Mouse (Mus musculus): Measurements from ENCODE around the gene Negr1. TPM values are rescaled to one million over a fixed set of nuclear protein-coding genes. Genes with fewer than 3 reads are reported as not detected.

Negr1 gene
- polyA plus RNA-seq, 1 experiment, result not detected

- no peak overlapping the region for H3K4me3 ChIP-seq (ENCODE audit: low read depth, low read length)
- H3K4me1 ChIP-seq (ENCODE audit: control insufficient read depth, insufficient read depth, low read length), result no peaks in the 10 kb centered on the region
- no peak for TF ChIP-seq EP300 (IDR thresholded peaks at IDR 0.05; ENCODE audit: insufficient read depth, low read depth, low read length)
- no peak for TF ChIP-seq POLR2A (IDR thresholded peaks at IDR 0.05; ENCODE audit: insufficient read depth, low read length)
- TF ChIP-seq CTCF (IDR thresholded peaks at IDR 0.05; ENCODE audit: low read depth, low read length), result no peak
- H3K36me3 ChIP-seq (ENCODE audit: control insufficient read depth, insufficient read depth, low read length, poor library complexity, severe bottlenecking), result no peaks in the 10 kb centered on the region
- H3K9me3 ChIP-seq (replicated peaks; ENCODE audit: control insufficient read depth, insufficient read depth, low read length, poor library complexity, severe bottlenecking), result no peaks in the 10 kb centered on the region
- no peak overlapping the region for H3K9ac ChIP-seq (ENCODE audit: low read depth, poor library complexity, severe bottlenecking)
- no peaks in the 10 kb centered on the region for H3K27me3 ChIP-seq (ENCODE audit: control insufficient read depth, insufficient read depth, low read length, poor library complexity, severe bottlenecking)
- H3K27ac ChIP-seq (ENCODE audit: insufficient read depth, low read length), result no peak overlapping the region
Observed at GRCm38 (mm10) chr3:156816938-156817337, 255.3 kb downstream of the Negr1 start.

- no peak overlapping the region for H3K4me3 ChIP-seq (ENCODE audit: low read depth, low read length)
- no peaks in the 10 kb centered on the region for H3K36me3 ChIP-seq (ENCODE audit: control insufficient read depth, insufficient read depth, low read length, poor library complexity, severe bottlenecking)
- H3K27me3 ChIP-seq (ENCODE audit: control insufficient read depth, insufficient read depth, low read length, poor library complexity, severe bottlenecking), result no peaks in the 10 kb centered on the region
- TF ChIP-seq EP300 (IDR thresholded peaks at IDR 0.05; ENCODE audit: insufficient read depth, low read depth, low read length) (no peak), POLR2A (IDR thresholded peaks at IDR 0.05; ENCODE audit: insufficient read depth, low read length) (no peak), CTCF (IDR thresholded peaks at IDR 0.05; ENCODE audit: low read depth, low read length) (no peak)
- no peaks in the 10 kb centered on the region for H3K4me1 ChIP-seq (ENCODE audit: control insufficient read depth, insufficient read depth, low read length)
- no peaks in the 10 kb centered on the region for H3K9me3 ChIP-seq (replicated peaks; ENCODE audit: control insufficient read depth, insufficient read depth, low read length, poor library complexity, severe bottlenecking)
- H3K9ac ChIP-seq (ENCODE audit: low read depth, poor library complexity, severe bottlenecking), result no peak overlapping the region
- H3K27ac ChIP-seq (ENCODE audit: insufficient read depth, low read length), result no peak overlapping the region
Observed at GRCm38 (mm10) chr3:156817452-156817851, 255.9 kb downstream of the Negr1 start.

GRCm38 (mm10) chr3:156823039-156823438 is 261.4 kb downstream of the Negr1 start:
- Histone ChIP-seq H3K9me3 (replicated peaks; ENCODE audit: control insufficient read depth, insufficient read depth, low read length, poor library complexity, severe bottlenecking) (no peaks in the 10 kb centered on the region), H3K36me3 (ENCODE audit: control insufficient read depth, insufficient read depth, low read length, poor library complexity, severe bottlenecking) (no peaks in the 10 kb centered on the region), H3K4me3 (ENCODE audit: low read depth, low read length) (no peak overlapping the region), H3K27me3 (ENCODE audit: control insufficient read depth, insufficient read depth, low read length, poor library complexity, severe bottlenecking) (no peaks in the 10 kb centered on the region), H3K9ac (ENCODE audit: low read depth, poor library complexity, severe bottlenecking) (no peak overlapping the region), H3K4me1 (ENCODE audit: control insufficient read depth, insufficient read depth, low read length) (no peaks in the 10 kb centered on the region), H3K27ac (ENCODE audit: insufficient read depth, low read length) (no peak overlapping the region)
- TF ChIP-seq EP300 (IDR thresholded peaks at IDR 0.05; ENCODE audit: insufficient read depth, low read depth, low read length), result no peak
- TF ChIP-seq POLR2A (IDR thresholded peaks at IDR 0.05; ENCODE audit: insufficient read depth, low read length), result no peak
- no peak for TF ChIP-seq CTCF (IDR thresholded peaks at IDR 0.05; ENCODE audit: low read depth, low read length)

- no peaks in the 10 kb centered on the region for H3K4me1 ChIP-seq (ENCODE audit: control insufficient read depth, insufficient read depth, low read length)
- H3K4me3 ChIP-seq (ENCODE audit: low read depth, low read length), result no peak overlapping the region
- no peak overlapping the region for H3K9ac ChIP-seq (ENCODE audit: low read depth, poor library complexity, severe bottlenecking)
- H3K9me3 ChIP-seq (replicated peaks; ENCODE audit: control insufficient read depth, insufficient read depth, low read length, poor library complexity, severe bottlenecking), result no peaks in the 10 kb centered on the region
- no peaks in the 10 kb centered on the region for H3K27me3 ChIP-seq (ENCODE audit: control insufficient read depth, insufficient read depth, low read length, poor library complexity, severe bottlenecking)
- TF ChIP-seq EP300 (IDR thresholded peaks at IDR 0.05; ENCODE audit: insufficient read depth, low read depth, low read length) (no peak), CTCF (IDR thresholded peaks at IDR 0.05; ENCODE audit: low read depth, low read length) (no peak), POLR2A (IDR thresholded peaks at IDR 0.05; ENCODE audit: insufficient read depth, low read length) (no peak)
- H3K27ac ChIP-seq (ENCODE audit: insufficient read depth, low read length), result no peak overlapping the region
- no peaks in the 10 kb centered on the region for H3K36me3 ChIP-seq (ENCODE audit: control insufficient read depth, insufficient read depth, low read length, poor library complexity, severe bottlenecking)
Observed at GRCm38 (mm10) chr3:156833920-156834319, 272.3 kb downstream of the Negr1 start.

GRCm38 (mm10) chr3:156838550-156838949 is 277.0 kb downstream of the Negr1 start:
- no peak overlapping the region for H3K9ac ChIP-seq (ENCODE audit: low read depth, poor library complexity, severe bottlenecking)
- no peaks in the 10 kb centered on the region for H3K27me3 ChIP-seq (ENCODE audit: control insufficient read depth, insufficient read depth, low read length, poor library complexity, severe bottlenecking)
- no peak overlapping the region for H3K27ac ChIP-seq (ENCODE audit: insufficient read depth, low read length)
- no peaks in the 10 kb centered on the region for H3K4me1 ChIP-seq (ENCODE audit: control insufficient read depth, insufficient read depth, low read length)
- no peaks in the 10 kb centered on the region for H3K9me3 ChIP-seq (replicated peaks; ENCODE audit: control insufficient read depth, insufficient read depth, low read length, poor library complexity, severe bottlenecking)
- no peak overlapping the region for H3K4me3 ChIP-seq (ENCODE audit: low read depth, low read length)
- TF ChIP-seq EP300 (IDR thresholded peaks at IDR 0.05; ENCODE audit: insufficient read depth, low read depth, low read length) (no peak), POLR2A (IDR thresholded peaks at IDR 0.05; ENCODE audit: insufficient read depth, low read length) (no peak), CTCF (IDR thresholded peaks at IDR 0.05; ENCODE audit: low read depth, low read length) (no peak)
- H3K36me3 ChIP-seq (ENCODE audit: control insufficient read depth, insufficient read depth, low read length, poor library complexity, severe bottlenecking), result no peaks in the 10 kb centered on the region

GRCm38 (mm10) chr3:156848385-156848784 is 286.8 kb downstream of the Negr1 start:
- TF ChIP-seq CTCF (IDR thresholded peaks at IDR 0.05; ENCODE audit: low read depth, low read length) (no peak), EP300 (IDR thresholded peaks at IDR 0.05; ENCODE audit: insufficient read depth, low read depth, low read length) (no peak)

More at GRCm38 (mm10) chr3:156848385-156848784, 286.8 kb downstream of the Negr1 start:
- H3K4me1 ChIP-seq (ENCODE audit: control insufficient read depth, insufficient read depth, low read length), result no peaks in the 10 kb centered on the region
- H3K27me3 ChIP-seq (ENCODE audit: control insufficient read depth, insufficient read depth, low read length, poor library complexity, severe bottlenecking), result no peaks in the 10 kb centered on the region; the same call in 1 of the 2 replicates
- no peak overlapping the region for H3K27ac ChIP-seq (ENCODE audit: insufficient read depth, low read length)
- H3K36me3 ChIP-seq (ENCODE audit: control insufficient read depth, insufficient read depth, low read length, poor library complexity, severe bottlenecking), result no peaks in the 10 kb centered on the region
- H3K4me3 ChIP-seq (ENCODE audit: low read depth, low read length), result no peak overlapping the region
- no peaks in the 10 kb centered on the region for H3K9me3 ChIP-seq (replicated peaks; ENCODE audit: control insufficient read depth, insufficient read depth, low read length, poor library complexity, severe bottlenecking)
- no peak overlapping the region for H3K9ac ChIP-seq (ENCODE audit: low read depth, poor library complexity, severe bottlenecking)

Data from ES-Bruce4 (cell line).